Mouse (Mus musculus) erythroblast, embryonic 14.5 days (primary cell): ENCODE measurements around the gene Prr27. TPM values are rescaled to one million over a fixed set of nuclear protein-coding genes. Genes with fewer than 3 reads are reported as not detected.

Experiments
- H3K27me3 ChIP-seq: 2 replicates; pipeline ENCODE4 v1.6.1; 2012; ENCODE audit warnings: inconsistent platforms; ENCODE audit not compliant: control insufficient read depth
- H3K36me3 ChIP-seq: 2 replicates; pipeline ENCODE4 v1.6.1; 2012; ENCODE audit warnings: mild to moderate bottlenecking, inconsistent platforms; ENCODE audit not compliant: control insufficient read depth
- H3K4me1 ChIP-seq: 2 replicates; pipeline ENCODE4 v1.6.1; 2012; ENCODE audit warnings: inconsistent platforms; ENCODE audit not compliant: control insufficient read depth
- H3K4me3 ChIP-seq: replicated peaks from 2 replicates; pipeline ENCODE3; 2012; ENCODE audit warnings: moderate library complexity, mild to moderate bottlenecking, inconsistent platforms
- H3K9me3 ChIP-seq: 2 replicates; pipeline ENCODE4 v1.6.1; 2012; ENCODE audit warnings: low read length, inconsistent platforms, mixed read lengths; ENCODE audit not compliant: control insufficient read depth
- GATA1 ChIP-seq: IDR thresholded peaks from 2 replicates; pipeline ENCODE4 v1.6.1; 2012; ENCODE audit warnings: low read length, inconsistent platforms, mixed read lengths
- TAL1 ChIP-seq: IDR thresholded peaks from 3 replicates; pipeline ENCODE4 v1.6.1; 2012; ENCODE audit warnings: low read length, inconsistent platforms, mixed read lengths
- polyA plus RNA-seq: library from polyadenylated mRNA; stranded (reverse); fragments of >175 nt; gene quantifications from 2 replicates; pipeline ENCODE4 v1.2.3, GENCODE M21; 2012

The Prr27 gene
- not detected in 2 replicates for polyA plus RNA-seq

- H3K4me1 ChIP-seq: no peaks in the 10 kb centered on the region
- H3K36me3 ChIP-seq: no peaks in the 10 kb centered on the region
- TF ChIP-seq TAL1 (no peak), GATA1 (no peak)
- H3K27me3 ChIP-seq: no peaks in the 10 kb centered on the region
- H3K9me3 ChIP-seq: 0 out of 2 replicates have a peak, but pooled peaks cover 2% of the 10 kb centered on the region
- no peak within 1 kb of the TSS for H3K4me3 ChIP-seq
Measured at GRCm38 (mm10) chr5:87825386-87825785, at the start of gene Prr27. Gene Prr27, plus strand, starts transcription at chr5:87825686.

GRCm38 (mm10) chr5:87782731-87783130, 42.8 kb upstream of the Prr27 start:
- Histone ChIP-seq H3K27me3 (no peaks in the 10 kb centered on the region), H3K36me3 (no peaks in the 10 kb centered on the region), H3K4me1 (no peaks in the 10 kb centered on the region), H3K9me3 (no peaks in the 10 kb centered on the region), H3K4me3 (no peak overlapping the region)
- TF ChIP-seq GATA1: no peak
- TF ChIP-seq TAL1: no peak

- no peaks in the 10 kb centered on the region for H3K4me1 ChIP-seq
- H3K36me3 ChIP-seq: no peaks in the 10 kb centered on the region
- H3K4me3 ChIP-seq: no peak within 1 kb of the TSS
- H3K9me3 ChIP-seq: no peaks in the 10 kb centered on the region
- no peaks in the 10 kb centered on the region for H3K27me3 ChIP-seq
- TF ChIP-seq TAL1: no peak
- TF ChIP-seq GATA1: no peak
Measured at GRCm38 (mm10) chr5:87807782-87808181, 17.7 kb upstream of the Prr27 start, which contains the start of gene Csn1s2b. Gene Csn1s2b, plus strand, starts transcription at chr5:87808082.

GRCm38 (mm10) chr5:87809253-87809652, 16.2 kb upstream of the Prr27 start:
- Histone ChIP-seq H3K4me3 (no peak overlapping the region), H3K9me3 (no peaks in the 10 kb centered on the region), H3K27me3 (no peaks in the 10 kb centered on the region), H3K36me3 (no peaks in the 10 kb centered on the region), H3K4me1 (no peaks in the 10 kb centered on the region)
- TF ChIP-seq TAL1 (no peak), GATA1 (no peak)

DNA sequence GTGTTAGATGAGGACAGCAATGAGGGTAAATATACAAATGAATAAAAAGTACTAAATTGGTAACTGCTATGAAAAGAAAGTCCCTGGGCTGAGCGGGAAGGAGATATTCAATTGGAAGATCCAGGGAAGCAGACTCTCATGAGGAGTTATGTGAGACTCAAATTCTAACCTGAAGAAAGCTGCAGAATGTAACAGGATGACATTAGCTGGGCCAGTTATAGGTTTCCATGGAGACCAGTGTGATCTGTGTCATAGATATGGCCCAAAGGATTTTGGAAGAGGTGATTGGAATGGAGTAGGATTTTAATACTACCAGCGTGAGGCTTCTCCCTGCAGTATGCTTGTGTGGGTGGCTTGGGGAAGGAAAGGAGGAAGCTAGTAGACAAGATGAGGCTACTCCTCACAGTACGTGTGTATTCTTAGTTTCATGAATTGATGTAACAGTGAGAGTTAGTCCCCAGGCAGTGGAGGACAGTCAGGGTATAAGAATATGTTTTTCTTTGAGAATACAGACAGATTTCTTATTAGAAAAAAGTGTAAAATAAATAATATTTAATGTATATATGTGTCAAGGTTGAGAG, 29.7 kb downstream of the Prr27 start:
- H3K9me3 ChIP-seq: peaks cover 8% of the 10 kb centered on the region
- TF ChIP-seq GATA1 (no peak), TAL1 (no peak)

DNA sequence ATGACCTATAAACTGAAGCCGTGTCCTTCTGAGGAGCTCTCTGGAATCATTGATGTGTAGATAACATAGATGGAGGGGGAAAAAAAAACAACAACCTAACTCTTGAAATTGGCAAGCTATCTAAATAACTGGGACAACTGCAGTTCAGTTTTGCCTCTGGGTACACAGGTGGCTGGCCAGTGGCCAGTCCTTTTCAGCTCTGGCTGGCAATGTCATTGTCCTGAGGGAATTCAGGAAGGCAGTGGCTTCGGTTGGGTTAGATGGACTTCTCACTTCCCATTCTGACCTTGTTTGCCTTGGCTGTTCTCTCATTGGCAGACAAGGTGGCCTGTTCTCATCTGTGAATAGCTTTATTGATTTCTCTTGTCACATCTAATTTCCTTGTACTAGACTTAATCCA, 44.6 kb downstream of the Prr27 start:
- no peaks in the 10 kb centered on the region for H3K9me3 ChIP-seq
- H3K4me1 ChIP-seq: no peaks in the 10 kb centered on the region
- no peaks in the 10 kb centered on the region for H3K27me3 ChIP-seq
- no peak overlapping the region for H3K4me3 ChIP-seq
- TF ChIP-seq GATA1: no peak
- no peak for TF ChIP-seq TAL1
- no peaks in the 10 kb centered on the region for H3K36me3 ChIP-seq

More for the DNA sequence above, 29.7 kb downstream of the Prr27 start:
- no peaks in the 10 kb centered on the region for H3K36me3 ChIP-seq
- H3K27me3 ChIP-seq: no peaks in the 10 kb centered on the region
- H3K4me3 ChIP-seq: no peak overlapping the region
- no peaks in the 10 kb centered on the region for H3K4me1 ChIP-seq

- Histone ChIP-seq H3K4me1 (no peaks in the 10 kb centered on the region), H3K9me3 (no peaks in the 10 kb centered on the region), H3K36me3 (no peaks in the 10 kb centered on the region), H3K4me3 (no peak overlapping the region), H3K27me3 (no peaks in the 10 kb centered on the region)
- TF ChIP-seq TAL1 (no peak), GATA1 (no peak)
Measured at GRCm38 (mm10) chr5:87871423-87871822, 45.9 kb downstream of the Prr27 start.

GRCm38 (mm10) chr5:87884729-87885128, 59.2 kb downstream of the Prr27 start, which contains the start of gene Odam:
Gene Odam, plus strand, starts transcription at chr5:87885029.
- TF ChIP-seq TAL1 (no peak), GATA1 (no peak)
- no peaks in the 10 kb centered on the region for H3K36me3 ChIP-seq
- no peaks in the 10 kb centered on the region for H3K9me3 ChIP-seq
- H3K27me3 ChIP-seq: no peaks in the 10 kb centered on the region
- H3K4me3 ChIP-seq: no peak within 1 kb of the TSS
- H3K4me1 ChIP-seq: no peaks in the 10 kb centered on the region

Other genes starting within 250 kb of the Prr27 start
- not detected in 2 replicates for gene Sult1e1, start 234.1 kb upstream of the Prr27 start, polyA plus RNA-seq
- gene Csn1s1, start 159.5 kb upstream of the Prr27 start, polyA plus RNA-seq: 0.06 TPM in 1 of 2 replicates, not detected in the other
- gene Csn2, start 126.1 kb upstream of the Prr27 start, polyA plus RNA-seq: not detected in 2 replicates
- not detected in 2 replicates for gene Csn1s2a, start 51.1 kb upstream of the Prr27 start, polyA plus RNA-seq
- gene Csn1s2b, start 17.6 kb upstream of the Prr27 start, polyA plus RNA-seq: not detected in 2 replicates
- gene Odam, start 59.3 kb downstream of the Prr27 start, polyA plus RNA-seq: not detected in 2 replicates
- not detected in 2 replicates for gene Csn3, start 99.9 kb downstream of the Prr27 start, polyA plus RNA-seq
- not detected in 2 replicates for gene 2310003L06Rik, start 143.8 kb downstream of the Prr27 start, polyA plus RNA-seq
- not detected in 2 replicates for gene Gm28434, start 143.8 kb downstream of the Prr27 start, polyA plus RNA-seq
- not detected in 2 replicates for gene Cabs1, start 153.8 kb downstream of the Prr27 start, polyA plus RNA-seq
- not detected in 2 replicates for gene Smr3a, start 176.9 kb downstream of the Prr27 start, polyA plus RNA-seq